Mouse (Mus musculus): ENCODE results near the gene Lamc3. TPM values are rescaled to one million over a fixed set of nuclear protein-coding genes. Genes with fewer than 3 reads are reported as not detected.

Gene Lamc3
- polyA plus RNA-seq, 1 experiment: 17.2 TPM

DNA sequence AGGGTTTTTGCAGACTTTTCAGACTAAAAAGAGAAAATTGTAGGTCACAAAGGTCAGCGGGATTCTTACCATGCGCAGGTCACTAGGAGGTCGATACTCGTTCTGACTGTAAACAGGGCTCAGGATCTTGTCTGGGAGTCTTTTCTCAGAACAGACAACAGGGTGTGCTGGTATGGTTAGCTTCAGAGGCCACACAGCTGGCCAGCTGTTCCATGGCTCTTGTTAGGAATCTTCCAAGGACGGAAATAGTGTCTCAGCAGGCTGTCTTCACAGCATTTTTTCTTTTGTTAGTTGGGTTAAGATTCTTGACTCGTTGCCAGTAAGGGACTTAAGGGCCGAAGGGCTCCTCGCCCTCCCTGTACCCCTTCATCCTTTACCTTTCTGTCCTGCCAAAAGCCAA, 79.7 kb downstream of the Lamc3 start:
- Histone ChIP-seq H3K4me3 (ENCODE audit: control insufficient read depth, low read depth, low read length) (no peak overlapping the region), H3K4me1 (ENCODE audit: control insufficient read depth, insufficient read depth, low read length) (no peaks in the 10 kb centered on the region), H3K27ac (ENCODE audit: control insufficient read depth, insufficient read depth, low read depth, low read length) (no peak overlapping the region), H3K36me3 (ENCODE audit: control insufficient read depth, insufficient read depth, low read length) (no peaks in the 10 kb centered on the region), H3K27me3 (ENCODE audit: control insufficient read depth, insufficient read depth, low read length) (no peaks in the 10 kb centered on the region)
- no peak for TF ChIP-seq POLR2A (IDR thresholded peaks at IDR 0.05; ENCODE audit: control insufficient read depth, low read depth, low read length)
- TF ChIP-seq CTCF (IDR thresholded peaks at IDR 0.05; ENCODE audit: control insufficient read depth, insufficient read depth, insufficient replicate concordance, low read depth, low read length): no peak

DNA sequence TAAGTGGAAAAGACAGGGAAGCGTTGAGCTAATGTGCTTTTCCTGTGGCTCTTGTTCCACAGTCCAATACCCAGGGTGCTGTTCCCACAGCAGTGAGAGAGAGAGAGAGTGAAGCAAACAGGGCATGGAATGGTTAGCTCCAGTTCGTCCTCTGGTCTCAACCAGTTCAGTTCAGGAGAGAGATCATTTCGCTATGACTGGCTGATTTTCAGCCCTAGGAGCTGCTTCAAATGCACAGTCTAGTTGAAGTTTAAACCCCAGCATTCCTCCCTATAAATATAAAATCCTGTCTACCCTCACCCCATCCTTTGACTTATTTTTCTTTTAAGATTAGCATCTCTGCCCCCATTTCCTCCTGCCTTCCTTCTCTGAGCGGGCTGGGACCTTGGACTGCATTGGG, 85.5 kb downstream of the Lamc3 start:
- TF ChIP-seq POLR2A (IDR thresholded peaks at IDR 0.05; ENCODE audit: control insufficient read depth, low read depth, low read length): no peak
- TF ChIP-seq CTCF (IDR thresholded peaks at IDR 0.05; ENCODE audit: control insufficient read depth, insufficient read depth, insufficient replicate concordance, low read depth, low read length): no peak
- no peaks in the 10 kb centered on the region for H3K27me3 ChIP-seq (ENCODE audit: control insufficient read depth, insufficient read depth, low read length)
- no peak overlapping the region for H3K27ac ChIP-seq (ENCODE audit: control insufficient read depth, insufficient read depth, low read depth, low read length)
- no peak overlapping the region for H3K4me3 ChIP-seq (ENCODE audit: control insufficient read depth, low read depth, low read length)
- 0 out of 2 replicates have a peak, but pooled peaks cover 2% of the 10 kb centered on the region for H3K4me1 ChIP-seq (ENCODE audit: control insufficient read depth, insufficient read depth, low read length)
- H3K36me3 ChIP-seq (ENCODE audit: control insufficient read depth, insufficient read depth, low read length): no peaks in the 10 kb centered on the region

GRCm38 (mm10) chr2:31974141-31974808, 87.2 kb downstream of the Lamc3 start, which contains the start of gene Nup214:
Gene Nup214, plus strand, starts transcription at chr2:31974436.
- Histone ChIP-seq H3K36me3 (ENCODE audit: control insufficient read depth, insufficient read depth, low read length) (peaks cover 4% of the 10 kb centered on the region), H3K27ac (ENCODE audit: control insufficient read depth, insufficient read depth, low read depth, low read length) (peak within 1 kb of the TSS; percentile 55), H3K4me1 (ENCODE audit: control insufficient read depth, insufficient read depth, low read length) (0 out of 2 replicates have a peak, but pooled peaks cover 2% of the 10 kb centered on the region), H3K4me3 (ENCODE audit: control insufficient read depth, low read depth, low read length) (peak within 1 kb of the TSS; percentile 83), H3K27me3 (ENCODE audit: control insufficient read depth, insufficient read depth, low read length) (no peaks in the 10 kb centered on the region)
- peak; percentile 83 for TF ChIP-seq POLR2A (IDR thresholded peaks at IDR 0.05; ENCODE audit: control insufficient read depth, low read depth, low read length)
- TF ChIP-seq CTCF (IDR thresholded peaks at IDR 0.05; ENCODE audit: control insufficient read depth, insufficient read depth, insufficient replicate concordance, low read depth, low read length): no peak

DNA sequence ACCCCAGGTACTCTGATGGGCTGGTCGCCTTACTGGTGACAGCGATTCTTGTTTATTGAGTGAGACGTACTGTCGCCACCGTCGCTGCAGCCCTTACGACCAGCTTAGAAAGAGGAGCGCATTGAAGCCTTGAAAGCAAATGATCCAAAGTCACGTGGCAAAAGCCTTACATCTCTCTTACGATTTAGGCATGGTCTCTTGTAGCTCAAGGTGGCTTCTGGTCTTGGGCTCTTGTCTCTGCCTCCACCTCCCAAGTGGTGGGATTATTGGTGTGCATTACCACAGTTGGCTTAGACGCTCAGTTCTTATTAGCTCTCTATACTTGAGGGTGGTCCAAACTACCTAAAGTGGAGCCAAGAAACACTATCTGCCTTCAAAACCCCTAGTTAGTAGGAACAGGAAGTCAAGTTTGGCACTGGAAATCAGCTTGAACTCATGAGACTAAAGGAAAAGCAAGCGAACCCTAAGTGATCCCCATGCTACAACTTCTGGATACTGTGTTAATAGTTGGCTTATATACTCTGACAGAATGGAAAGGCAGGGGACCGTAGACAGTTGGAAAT, 87.8 kb downstream of the Lamc3 start:
- Histone ChIP-seq H3K36me3 (ENCODE audit: control insufficient read depth, insufficient read depth, low read length) (peaks cover 4% of the 10 kb centered on the region), H3K4me3 (ENCODE audit: control insufficient read depth, low read depth, low read length) (peak overlapping the region; percentile 83), H3K27ac (ENCODE audit: control insufficient read depth, insufficient read depth, low read depth, low read length) (peak overlapping the region; percentile 42), H3K27me3 (ENCODE audit: control insufficient read depth, insufficient read depth, low read length) (no peaks in the 10 kb centered on the region), H3K4me1 (ENCODE audit: control insufficient read depth, insufficient read depth, low read length) (0 out of 2 replicates have a peak, but pooled peaks cover 2% of the 10 kb centered on the region)
- TF ChIP-seq POLR2A (IDR thresholded peaks at IDR 0.05; ENCODE audit: control insufficient read depth, low read depth, low read length) (no peak), CTCF (IDR thresholded peaks at IDR 0.05; ENCODE audit: control insufficient read depth, insufficient read depth, insufficient replicate concordance, low read depth, low read length) (no peak)

DNA sequence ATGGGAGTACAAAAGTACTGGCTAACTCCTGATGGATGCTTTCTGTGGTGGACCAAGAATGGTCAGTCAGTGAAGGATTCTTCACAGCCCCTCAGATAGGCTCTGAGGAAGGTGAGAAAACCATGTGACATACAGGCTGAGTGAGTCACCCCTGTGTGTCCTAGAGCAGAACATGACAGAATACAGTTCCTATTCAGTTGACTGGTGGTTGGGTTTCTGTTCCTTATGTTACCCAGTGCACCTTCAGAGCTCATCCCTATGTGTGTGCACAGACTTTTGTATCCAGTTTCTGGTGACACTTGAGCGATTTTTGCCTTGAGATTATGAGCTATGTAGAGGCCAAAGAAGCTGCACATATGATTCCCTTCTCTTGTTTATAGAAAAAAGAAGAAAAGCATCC, 100.7 kb downstream of the Lamc3 start:
- no peaks in the 10 kb centered on the region for H3K4me1 ChIP-seq (ENCODE audit: control insufficient read depth, insufficient read depth, low read length)
- peaks cover 7% of the 10 kb centered on the region for H3K36me3 ChIP-seq (ENCODE audit: control insufficient read depth, insufficient read depth, low read length)
- H3K27me3 ChIP-seq (ENCODE audit: control insufficient read depth, insufficient read depth, low read length): no peaks in the 10 kb centered on the region

GRCm38 (mm10) chr2:31990961-31991360, 103.9 kb downstream of the Lamc3 start:
- TF ChIP-seq POLR2A (IDR thresholded peaks at IDR 0.05; ENCODE audit: control insufficient read depth, low read depth, low read length) (no peak), CTCF (IDR thresholded peaks at IDR 0.05; ENCODE audit: control insufficient read depth, insufficient read depth, insufficient replicate concordance, low read depth, low read length) (no peak)
- Histone ChIP-seq H3K27me3 (ENCODE audit: control insufficient read depth, insufficient read depth, low read length) (no peaks in the 10 kb centered on the region), H3K4me1 (ENCODE audit: control insufficient read depth, insufficient read depth, low read length) (no peaks in the 10 kb centered on the region), H3K4me3 (ENCODE audit: control insufficient read depth, low read depth, low read length) (no peak overlapping the region), H3K27ac (ENCODE audit: control insufficient read depth, insufficient read depth, low read depth, low read length) (no peak overlapping the region), H3K36me3 (ENCODE audit: control insufficient read depth, insufficient read depth, low read length) (peaks cover 9% of the 10 kb centered on the region)

More for the DNA sequence above, 100.7 kb downstream of the Lamc3 start:
- Histone ChIP-seq H3K27ac (ENCODE audit: control insufficient read depth, insufficient read depth, low read depth, low read length) (no peak overlapping the region), H3K4me3 (ENCODE audit: control insufficient read depth, low read depth, low read length) (no peak overlapping the region)
- TF ChIP-seq CTCF (IDR thresholded peaks at IDR 0.05; ENCODE audit: control insufficient read depth, insufficient read depth, insufficient replicate concordance, low read depth, low read length): no peak
- TF ChIP-seq POLR2A (IDR thresholded peaks at IDR 0.05; ENCODE audit: control insufficient read depth, low read depth, low read length): no peak

DNA sequence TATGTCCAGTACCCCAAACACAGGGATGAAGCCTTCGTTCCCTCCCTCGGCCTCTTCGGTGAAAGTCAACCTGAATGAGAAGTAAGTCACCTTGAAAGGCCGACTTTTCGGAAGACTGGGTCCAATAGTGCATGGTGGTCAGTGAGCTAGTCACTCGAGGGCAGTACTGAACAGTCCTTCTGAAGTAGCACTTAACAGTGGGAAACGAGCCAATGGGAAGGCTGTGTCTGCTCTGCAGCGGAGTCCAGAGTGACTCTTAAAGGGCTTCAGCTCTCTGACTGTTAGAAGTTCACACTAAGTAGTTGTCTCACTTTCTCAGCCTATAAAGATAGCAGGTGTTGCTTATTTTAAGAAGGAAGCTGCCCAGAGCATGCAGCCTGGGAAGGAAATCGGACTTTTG, 107.8 kb downstream of the Lamc3 start:
- H3K27me3 ChIP-seq (ENCODE audit: control insufficient read depth, insufficient read depth, low read length): no peaks in the 10 kb centered on the region
- H3K4me3 ChIP-seq (ENCODE audit: control insufficient read depth, low read depth, low read length): no peak overlapping the region
- H3K27ac ChIP-seq (ENCODE audit: control insufficient read depth, insufficient read depth, low read depth, low read length): no peak overlapping the region
- H3K36me3 ChIP-seq (ENCODE audit: control insufficient read depth, insufficient read depth, low read length): peaks cover 12% of the 10 kb centered on the region
- no peak for TF ChIP-seq CTCF (IDR thresholded peaks at IDR 0.05; ENCODE audit: control insufficient read depth, insufficient read depth, insufficient replicate concordance, low read depth, low read length)
- no peak for TF ChIP-seq POLR2A (IDR thresholded peaks at IDR 0.05; ENCODE audit: control insufficient read depth, low read depth, low read length)
- H3K4me1 ChIP-seq (ENCODE audit: control insufficient read depth, insufficient read depth, low read length): no peaks in the 10 kb centered on the region

All from testis, adult 2 months (tissue).